Mouse (Mus musculus) frontal cortex, adult (tissue): ENCODE results near the gene Fbxo27.

Experiments used
- ATAC-seq: cut with Nextera tagmentation; 2 replicates; pipeline ENCODE4 v1.9.2; 2017; ENCODE audit warnings: mild to moderate bottlenecking, moderate library complexity, mixed read lengths; ENCODE audit not compliant: low TSS enrichment

Fbxo27 gene

DNA sequence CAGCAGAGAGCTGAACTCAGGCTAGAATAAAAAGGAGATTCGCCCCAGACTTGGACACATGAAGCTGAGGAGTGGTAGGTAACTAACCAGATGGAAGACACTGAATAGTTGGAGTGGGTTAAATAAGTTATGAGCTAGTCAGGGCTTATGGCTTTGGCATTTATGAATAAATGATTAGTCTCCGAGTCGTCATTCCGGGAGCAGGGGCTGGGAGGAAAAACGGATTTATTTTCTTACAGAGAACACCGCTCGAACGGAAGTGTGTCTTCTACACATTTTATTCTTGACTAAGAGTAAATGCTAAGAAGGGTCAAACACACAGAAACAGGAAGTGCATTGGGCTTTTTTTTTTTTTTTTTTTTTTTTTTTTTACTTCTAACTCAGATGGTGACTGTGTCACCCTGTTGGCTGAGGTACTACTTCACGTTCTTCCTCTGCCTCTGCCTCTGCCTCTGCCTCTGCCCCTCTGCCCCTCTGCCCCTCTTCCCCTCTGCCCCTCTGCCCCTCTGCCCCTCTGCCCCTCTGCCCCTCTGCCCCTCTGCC is 10.0 kb downstream of the Fbxo27 start:
- no peak for ATAC-seq

DNA sequence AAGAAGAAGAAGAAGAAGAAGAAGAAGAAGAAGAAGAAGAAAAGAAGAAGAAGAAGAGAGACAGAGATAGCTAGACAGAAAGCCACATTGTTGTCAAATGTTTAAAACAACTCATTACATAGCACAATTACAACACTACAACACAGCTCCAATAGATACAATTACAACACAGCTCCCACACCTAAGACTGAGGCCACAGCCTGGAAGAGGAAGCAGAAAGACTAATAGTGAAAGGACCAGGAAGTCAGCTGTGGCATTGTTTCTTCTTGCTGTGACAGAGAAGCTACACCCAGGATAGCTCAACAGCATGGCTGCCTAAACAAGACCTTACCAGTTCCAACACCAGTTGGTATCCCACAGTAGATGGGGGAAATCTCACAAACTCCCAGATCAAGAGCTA is 16.8 kb downstream of the Fbxo27 start:
- ATAC-seq: no peak

DNA sequence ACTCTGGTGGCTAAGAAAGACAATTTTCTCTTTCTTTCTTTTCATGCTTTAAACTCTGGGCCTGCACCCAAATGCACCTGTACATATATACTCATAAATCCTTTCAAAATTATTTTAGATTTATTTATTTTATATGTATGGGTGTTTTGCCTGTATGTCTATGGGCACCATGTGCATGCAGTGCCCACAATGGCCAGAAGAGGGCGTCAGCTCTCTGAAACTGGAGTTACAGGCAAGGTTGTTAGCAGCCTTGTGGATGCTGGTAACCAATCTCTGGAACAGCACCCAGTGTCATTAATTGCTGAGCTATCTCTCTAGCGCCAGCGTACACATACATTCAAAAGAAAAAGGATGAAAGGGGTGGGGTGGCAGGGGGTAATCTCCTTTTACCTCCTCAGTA is 18.3 kb downstream of the Fbxo27 start:
- no peak for ATAC-seq

DNA sequence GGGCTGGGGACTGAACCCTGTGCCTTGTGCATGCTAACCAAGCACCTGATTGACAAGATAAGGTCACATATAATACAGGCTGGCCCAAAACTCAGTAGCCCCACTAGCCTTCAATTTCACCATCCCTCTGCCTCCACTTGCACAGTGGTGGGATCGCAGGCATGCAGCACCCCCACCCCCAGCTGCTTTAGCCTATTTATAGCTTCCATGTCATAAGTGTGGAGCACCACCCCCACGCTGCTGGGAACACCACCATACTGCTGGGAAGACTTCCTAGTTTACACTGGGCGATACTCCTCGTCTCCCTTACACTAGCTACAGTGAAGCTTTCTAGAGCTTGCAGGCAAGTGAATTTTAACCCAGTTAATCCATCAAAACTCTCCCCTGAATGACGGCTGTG is 22.0 kb downstream of the Fbxo27 start:
- ATAC-seq: peak; percentile 78; the same call in 1 of the 2 replicates

- no peak for ATAC-seq
Measured at GRCm38 (mm10) chr7:28715598-28715997, 22.9 kb downstream of the Fbxo27 start.

- ATAC-seq: no peak
Measured at GRCm38 (mm10) chr7:28716590-28717281, 24.1 kb downstream of the Fbxo27 start, which contains the start of gene Fbxo17. Fbxo17 (plus strand) TSS chr7:28716804.

- ATAC-seq: no peak
Measured at GRCm38 (mm10) chr7:28717726-28718125, 25.1 kb downstream of the Fbxo27 start.

- ATAC-seq: no peak
Measured at GRCm38 (mm10) chr7:28719159-28719558, 26.5 kb downstream of the Fbxo27 start.

GRCm38 (mm10) chr7:28719650-28720049 is 27.0 kb downstream of the Fbxo27 start:
- ATAC-seq: no peak

DNA sequence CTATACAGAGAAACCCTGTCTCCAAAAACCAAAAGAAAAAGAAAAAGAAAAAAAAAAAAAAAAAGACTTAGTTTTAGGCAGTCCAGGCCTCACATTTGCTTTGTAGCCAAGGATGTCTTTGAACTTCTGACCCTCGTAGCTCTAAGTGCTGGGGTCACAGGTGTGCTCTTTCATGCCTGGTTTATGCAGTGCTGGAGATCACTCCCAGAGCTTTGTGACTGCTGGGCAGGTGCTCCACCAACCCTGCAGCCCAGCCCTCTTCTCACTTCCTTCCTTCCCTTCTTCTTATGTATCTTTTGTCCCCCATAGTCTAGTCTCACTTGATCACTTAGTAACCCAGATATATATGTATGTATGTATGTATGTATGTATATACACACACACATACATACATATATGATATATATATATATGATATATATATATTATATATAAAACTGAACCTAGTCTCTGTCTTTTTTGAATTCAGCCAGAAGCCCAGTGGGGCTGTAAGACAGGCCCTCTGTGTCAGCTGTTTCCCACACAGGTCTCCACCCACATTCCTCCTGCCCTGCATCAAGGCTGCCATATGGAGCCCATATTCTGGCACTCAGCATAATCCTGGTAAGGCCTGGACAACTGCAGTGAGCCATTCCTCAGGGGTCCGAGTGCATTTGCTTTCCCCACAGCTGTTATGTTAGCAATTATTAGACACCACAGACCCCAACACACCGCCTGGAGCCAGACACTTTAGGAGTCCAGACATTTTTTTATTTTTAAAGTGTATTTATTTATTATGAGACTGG is 28.3 kb downstream of the Fbxo27 start:
- ATAC-seq: no peak

DNA sequence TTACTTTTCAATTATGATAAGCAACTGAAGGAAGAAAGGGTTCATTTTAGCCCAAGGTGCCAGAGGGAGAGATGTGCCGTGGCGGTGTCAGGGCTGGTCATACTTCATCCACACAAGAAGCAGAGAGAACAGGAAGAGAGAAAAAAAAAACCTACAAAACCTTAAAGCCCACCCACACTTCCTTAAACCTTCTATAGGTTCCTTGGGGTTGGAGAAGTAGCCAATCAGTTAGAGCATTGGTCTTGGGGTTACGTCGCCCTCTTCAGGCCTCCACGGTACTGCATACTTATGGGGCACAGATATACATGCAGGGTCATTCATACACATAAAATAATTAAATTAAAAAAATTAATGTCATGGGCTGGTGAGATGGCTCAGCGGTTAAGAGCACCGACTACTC is 29.4 kb downstream of the Fbxo27 start:
- ATAC-seq: no peak

- no peak for ATAC-seq
Measured at GRCm38 (mm10) chr7:28724613-28725012, 32.0 kb downstream of the Fbxo27 start.

DNA sequence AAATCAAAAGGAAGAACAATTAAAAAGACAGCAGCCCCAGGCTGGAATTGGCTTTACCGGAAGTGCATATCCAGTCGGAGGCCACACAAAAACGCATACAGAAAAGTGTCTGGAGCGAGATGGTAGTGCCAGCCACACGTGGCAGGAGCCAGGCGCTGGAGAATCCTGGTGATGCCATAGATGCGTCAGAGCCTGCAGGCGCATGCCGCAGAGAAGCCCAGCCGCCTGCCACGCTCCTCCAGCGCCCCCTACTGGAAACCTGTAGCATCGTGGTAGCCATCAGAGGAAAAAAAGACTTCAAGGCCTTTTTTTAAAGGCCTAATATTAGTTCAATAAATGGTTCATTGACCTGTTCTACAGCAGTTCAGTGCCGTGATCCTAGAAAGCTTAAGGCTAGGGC is 34.0 kb downstream of the Fbxo27 start:
- peak; percentile 85 for ATAC-seq

GRCm38 (mm10) chr7:28727649-28728340 is 35.1 kb downstream of the Fbxo27 start:
- ATAC-seq: peak; percentile 53

DNA sequence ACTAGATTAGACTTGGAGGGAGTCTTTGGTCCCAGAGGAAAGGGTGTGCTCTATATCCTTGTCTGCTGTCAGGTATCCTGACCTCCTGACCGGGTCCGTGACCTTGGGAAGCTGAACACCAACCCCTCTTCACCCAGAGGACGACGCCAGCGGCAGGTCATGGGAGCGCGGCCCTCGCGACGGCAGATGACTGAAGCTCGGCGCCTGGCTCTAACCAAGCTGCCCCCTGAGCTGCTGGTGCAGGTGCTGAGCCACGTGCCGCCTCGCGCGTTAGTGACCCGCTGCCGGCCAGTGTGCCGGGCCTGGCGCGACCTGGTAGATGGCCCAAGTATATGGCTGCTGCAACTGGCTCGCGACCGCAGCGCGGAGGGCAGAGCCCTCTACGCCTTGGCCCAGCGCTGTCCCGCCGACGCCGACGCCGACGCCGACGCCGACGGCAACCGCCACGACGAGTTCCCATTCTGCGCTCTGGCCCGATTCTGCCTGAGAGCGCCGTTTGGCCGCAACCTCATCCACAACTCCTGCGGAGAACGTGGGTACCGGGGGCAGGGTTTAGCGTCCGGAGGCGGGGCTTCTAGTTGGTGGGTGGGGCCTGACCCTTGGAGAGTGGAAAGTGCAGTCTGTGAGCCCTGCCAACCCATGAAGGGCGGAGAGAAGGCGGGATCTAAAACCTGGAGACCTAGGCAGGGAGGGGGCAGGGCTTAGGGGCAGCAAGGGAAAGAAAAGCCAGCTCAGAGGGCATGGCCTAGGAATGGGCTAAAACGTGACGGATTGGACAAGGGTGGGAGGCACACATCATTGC is 39.9 kb downstream of the Fbxo27 start:
- ATAC-seq: 0 out of 2 replicates have a peak, but pooled peaks have one; percentile 18

GRCm38 (mm10) chr7:28733211-28733610 is 40.6 kb downstream of the Fbxo27 start:
- ATAC-seq: no peak

- no peak for ATAC-seq
Measured at GRCm38 (mm10) chr7:28735701-28736100, 43.1 kb downstream of the Fbxo27 start.

DNA sequence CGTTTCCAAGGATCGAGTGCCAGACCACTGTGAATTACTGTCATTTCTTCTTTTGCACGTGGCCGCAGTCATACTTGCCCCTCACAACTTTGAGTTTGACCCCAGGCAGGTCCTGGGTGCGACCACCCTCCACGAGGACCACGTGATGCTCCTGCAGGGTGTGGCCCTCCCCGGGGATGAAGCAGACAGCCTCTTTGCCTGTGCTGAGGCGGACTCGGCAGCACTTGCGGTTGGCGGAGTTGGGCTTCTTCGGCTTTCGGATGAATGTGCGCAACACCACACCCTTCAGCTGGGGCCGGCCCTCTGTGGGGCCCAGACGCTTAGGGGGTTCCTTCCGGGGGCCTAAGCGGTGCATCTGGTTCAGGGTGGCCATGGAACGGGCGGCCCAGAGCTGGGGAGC is 47.2 kb downstream of the Fbxo27 start:
- no peak for ATAC-seq

DNA sequence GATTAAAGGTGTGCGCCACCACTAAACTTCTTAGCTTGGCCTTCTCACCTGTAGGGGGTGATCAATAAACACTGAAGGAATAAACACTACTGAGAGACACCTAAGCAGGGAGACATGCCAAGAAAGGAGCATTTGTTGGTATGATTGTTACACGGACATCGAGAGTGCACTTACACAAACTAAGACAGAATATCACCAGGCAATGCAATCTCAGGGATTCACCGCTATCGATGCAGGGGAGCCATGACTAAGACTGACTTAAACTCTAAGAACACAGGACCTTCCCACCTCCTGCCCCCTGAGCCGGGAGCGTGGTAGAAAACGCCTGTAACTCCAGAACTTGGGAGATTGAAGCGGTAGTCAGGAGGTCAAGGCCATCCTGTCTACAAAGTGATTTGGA is 48.3 kb downstream of the Fbxo27 start:
- no peak for ATAC-seq

DNA sequence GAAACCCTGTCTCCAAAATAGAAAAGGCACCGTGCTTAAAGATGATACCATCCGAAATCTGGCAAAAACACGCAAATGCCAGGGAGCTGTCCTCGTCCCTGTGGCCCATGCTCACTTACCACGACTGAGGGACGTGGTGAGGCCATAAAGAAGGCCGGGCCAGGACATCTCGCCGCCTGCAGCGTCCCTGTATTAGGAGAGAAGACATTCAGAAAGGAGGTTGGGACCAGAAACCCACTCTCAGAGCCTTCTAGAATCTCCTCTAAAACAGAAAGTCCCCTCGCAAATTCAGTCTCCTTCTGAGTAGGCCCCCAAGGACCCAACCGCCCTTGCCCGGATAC is 48.7 kb downstream of the Fbxo27 start:
- ATAC-seq: peak; percentile 10; the same call in 1 of the 2 replicates

GRCm38 (mm10) chr7:28741709-28742438 is 49.2 kb downstream of the Fbxo27 start, which contains the start of the genes Mrps12 and Sars2:
Mrps12 (minus strand) TSS chr7:28741820.
Sars2 (plus strand) TSS chr7:28741992.
- peak; percentile 97 for ATAC-seq
